Mouse (Mus musculus) T-cell, adult 2 months (primary cell): Measurements from ENCODE around the gene Map3k10.

Source experiments
- DNase-seq: peaks from one replicate; pipeline ENCODE4 v3.0.0; 2022; ENCODE audit warnings: low spot score

Gene Map3k10

GRCm38 (mm10) chr7:27609285-27609684, 65.1 kb downstream of the Map3k10 start:
- DNase-seq: no peak

DNA sequence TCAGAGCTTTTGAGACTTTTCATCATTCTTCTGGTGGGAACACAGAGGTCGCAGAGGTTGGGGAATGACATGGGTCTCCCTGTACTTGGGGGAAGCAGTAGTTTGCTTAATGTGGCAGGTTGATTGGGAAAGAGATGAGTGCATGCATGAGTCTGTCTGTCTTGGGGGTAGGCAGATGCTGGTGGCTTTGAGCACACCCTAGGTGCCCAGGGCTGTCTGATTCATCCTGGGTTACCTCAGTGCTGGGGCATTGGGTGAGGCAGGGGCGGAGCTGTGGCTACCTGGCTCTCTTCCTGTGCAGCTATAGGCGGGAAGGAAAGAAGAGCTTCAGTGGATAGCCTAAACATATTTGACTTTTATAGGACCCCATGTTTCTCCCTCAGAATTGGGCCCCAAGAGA, 66.3 kb downstream of the Map3k10 start:
- DNase-seq: no peak

GRCm38 (mm10) chr7:27607580-27607979, 66.8 kb downstream of the Map3k10 start:
- no peak for DNase-seq

- no peak for DNase-seq
These were observed 67.7 kb downstream of the Map3k10 start for GRCm38 (mm10) chr7:27606481-27607254.
